In the genomic region with DNA sequence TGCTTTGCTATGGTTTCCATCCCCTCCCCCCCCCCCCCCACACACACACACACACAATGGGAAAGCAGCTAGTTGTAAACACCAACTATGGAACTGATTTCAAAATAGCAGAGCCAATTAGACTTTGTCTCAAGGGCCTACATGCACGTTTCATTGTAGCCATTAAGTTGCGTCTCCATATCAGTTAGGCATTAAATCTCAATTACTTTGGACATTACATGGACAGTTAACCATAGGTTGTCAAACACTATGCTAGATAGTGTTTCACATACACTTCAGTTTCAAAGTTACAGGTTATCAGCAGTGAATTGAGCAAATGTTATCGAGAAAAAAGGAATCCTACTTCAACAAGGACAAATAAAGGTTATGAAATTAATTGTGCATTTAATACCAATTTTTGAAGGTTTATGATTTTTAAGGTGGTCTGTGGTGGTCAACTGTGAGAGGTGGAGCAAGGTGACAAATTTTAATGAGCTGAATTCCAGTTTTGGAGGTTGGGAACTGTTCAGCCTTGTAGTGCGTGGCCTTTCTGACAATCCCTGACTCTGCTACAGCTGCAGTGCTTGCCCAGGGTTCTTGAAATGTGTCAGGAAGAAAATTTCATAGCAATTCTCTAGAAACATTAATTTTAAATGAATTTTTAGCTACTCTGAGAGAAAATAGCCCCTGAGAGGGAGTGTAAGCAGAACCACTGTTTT, we compare ENCODE assay signal across 9 mouse cellular contexts.
DNase-seq lines count a peak whose midpoint lies in the region; ATAC-seq and TF ChIP-seq lines count a peak whose summit lies in the region.
"Had no signal": no experiment of that assay in that cellular context is flagged by ENCODE, and none has a peak within 500 bp of the region (broad histone marks: within the 10 kb centered on the region; RNA-seq: fewer than 3 reads in every experiment).

No protein-coding gene starts in this region.

- WGBS in kidney, embryonic 16.5 days = 41% methylated on average over 4 of the region's 4 CpGs
- 88% methylated on average over 4 of the region's 4 CpGs for WGBS in forebrain, embryonic 12.5 days
- WGBS in intestine, postnatal 0 days = 69% methylated on average over 4 of the region's 4 CpGs
- WGBS in neural tube, embryonic 13.5 days = 66% methylated on average over 4 of the region's 4 CpGs

- H3K4me2 ChIP-seq in kidney, embryonic 16.5 days (replicated peaks; ENCODE audit: low read depth, low read length) = peak overlapping the region; percentile 64
- peak overlapping the region; percentile 47 for H3K4me2 ChIP-seq in forebrain, embryonic 12.5 days
- H3K4me2 ChIP-seq in intestine, postnatal 0 days (replicated peaks; ENCODE audit: low read depth) = peak overlapping the region; percentile 56
- H3K4me2 ChIP-seq in neural tube, embryonic 13.5 days = peak overlapping the region; percentile 57

- no peaks in the 10 kb centered on the region for H3K36me3 ChIP-seq in kidney, embryonic 16.5 days (ENCODE audit: insufficient read depth, low read length)
- no peaks in the 10 kb centered on the region for H3K36me3 ChIP-seq in forebrain, embryonic 12.5 days (replicated peaks)
- H3K36me3 ChIP-seq in intestine, postnatal 0 days (ENCODE audit: control insufficient read depth, insufficient read depth) = no peaks in the 10 kb centered on the region
- H3K36me3 ChIP-seq in neural tube, embryonic 13.5 days = no peaks in the 10 kb centered on the region

- no peak for TF ChIP-seq CTCF in intestine, postnatal 0 days (IDR thresholded peaks at IDR 0.05; ENCODE audit: low read depth)

- ATAC-seq in kidney, embryonic 16.5 days (ENCODE audit: low FRiP score, low TSS enrichment) = peak; percentile 19; the same call in 1 of the 2 replicates
- peak; percentile 60; the same call in 1 of the 2 replicates for ATAC-seq in forebrain, embryonic 12.5 days (ENCODE audit: low FRiP score)
- ATAC-seq in intestine, postnatal 0 days = no peak
- ATAC-seq in neural tube, embryonic 13.5 days (ENCODE audit: low read depth) = peak; percentile 53

- H3K4me3 ChIP-seq in kidney, embryonic 16.5 days (ENCODE audit: low read length) = peak overlapping the region; percentile 40
- peak overlapping the region; percentile 33 for H3K4me3 ChIP-seq in forebrain, embryonic 12.5 days (replicated peaks)
- H3K4me3 ChIP-seq in intestine, postnatal 0 days (ENCODE audit: low read depth, low read length) = no peak overlapping the region
- H3K4me3 ChIP-seq in neural tube, embryonic 13.5 days = peak overlapping the region; percentile 37

- H3K4me1 ChIP-seq in kidney, embryonic 16.5 days (ENCODE audit: insufficient read depth, low read length) = no peaks in the 10 kb centered on the region
- H3K4me1 ChIP-seq in forebrain, embryonic 12.5 days = peaks cover 3% of the 10 kb centered on the region; the same call in 1 of the 2 replicates
- H3K4me1 ChIP-seq in intestine, postnatal 0 days (replicated peaks; ENCODE audit: control insufficient read depth, insufficient read depth, low read length) = no peaks in the 10 kb centered on the region
- H3K4me1 ChIP-seq in neural tube, embryonic 13.5 days (replicated peaks) = peaks cover 7% of the 10 kb centered on the region; the same call in 1 of the 2 replicates

- no peak overlapping the region for H3K27ac ChIP-seq in kidney, embryonic 16.5 days (ENCODE audit: low read length)
- no peak overlapping the region for H3K27ac ChIP-seq in forebrain, embryonic 12.5 days
- H3K27ac ChIP-seq in intestine, postnatal 0 days (ENCODE audit: low read depth, low read length) = no peak overlapping the region
- H3K27ac ChIP-seq in neural tube, embryonic 13.5 days (replicated peaks) = no peak overlapping the region

- peak overlapping the region; percentile 35; the same call in 1 of the 2 replicates for H3K9ac ChIP-seq in kidney, embryonic 16.5 days (replicated peaks; ENCODE audit: low read length)
- H3K9ac ChIP-seq in forebrain, embryonic 12.5 days = no peak overlapping the region
- no peak overlapping the region for H3K9ac ChIP-seq in intestine, postnatal 0 days (ENCODE audit: low read depth, low read length)
- peak overlapping the region; percentile 54 for H3K9ac ChIP-seq in neural tube, embryonic 13.5 days

- DNase-seq in kidney, adult 18-20 months = no peak
- no peak for DNase-seq in cerebellum, postnatal 36 days
- no peak for DNase-seq in adrenal gland, postnatal 36 days
- no peak for DNase-seq in ovary, postnatal 36 days (ENCODE audit: low spot score)
- DNase-seq: cerebellum, adult 9-10 months had no signal

- H3K9me3 ChIP-seq in kidney, embryonic 16.5 days (ENCODE audit: low read length) = no peaks in the 10 kb centered on the region
- no peaks in the 10 kb centered on the region for H3K9me3 ChIP-seq in forebrain, embryonic 12.5 days
- H3K9me3 ChIP-seq in intestine, postnatal 0 days (ENCODE audit: control insufficient read depth) = no peaks in the 10 kb centered on the region
- no peaks in the 10 kb centered on the region for H3K9me3 ChIP-seq in neural tube, embryonic 13.5 days

- no peaks in the 10 kb centered on the region for H3K27me3 ChIP-seq in kidney, embryonic 16.5 days (ENCODE audit: insufficient read depth, low read length)
- no peaks in the 10 kb centered on the region for H3K27me3 ChIP-seq in forebrain, embryonic 12.5 days
- no peaks in the 10 kb centered on the region for H3K27me3 ChIP-seq in intestine, postnatal 0 days (replicated peaks; ENCODE audit: control insufficient read depth, insufficient read depth, low read length)
- H3K27me3 ChIP-seq in neural tube, embryonic 13.5 days = no peaks in the 10 kb centered on the region

Comparison
In these comparisons a context has a peak if more than half of its experiments do, and no peak if none do; other contexts are left out.
1. H3K9ac ChIP-seq: peak in kidney, embryonic 16.5 days (single experiment) and neural tube, embryonic 13.5 days (single experiment); none in forebrain, embryonic 12.5 days (single experiment) and intestine, postnatal 0 days (single experiment).
2. Peak in every context shown above with its lines, with median percentiles within 50 percentile points of each other: H3K4me2 ChIP-seq.